Mouse (Mus musculus) embryo, embryonic 9.5 days (tissue): ENCODE results near the gene Dnajc11.
A peak's percentile ranks its signal among the peaks of the same experiment; 100 is the strongest.

Experiments used
- DNase-seq: peaks from one replicate; pipeline ENCODE4 v3.0.0-alpha.2; 2017; ENCODE audit errors: extremely low spot score

Dnajc11 gene

GRCm38 (mm10) chr4:152009076-152010051, 75.9 kb downstream of the Dnajc11 start:
- peak; percentile 47 for DNase-seq

- no peak for DNase-seq
Observed at GRCm38 (mm10) chr4:152010091-152010706, 76.7 kb downstream of the Dnajc11 start.

- no peak for DNase-seq
Observed at GRCm38 (mm10) chr4:152010707-152011134, 77.2 kb downstream of the Dnajc11 start.

GRCm38 (mm10) chr4:152011171-152011760, 77.8 kb downstream of the Dnajc11 start:
- no peak for DNase-seq

DNA sequence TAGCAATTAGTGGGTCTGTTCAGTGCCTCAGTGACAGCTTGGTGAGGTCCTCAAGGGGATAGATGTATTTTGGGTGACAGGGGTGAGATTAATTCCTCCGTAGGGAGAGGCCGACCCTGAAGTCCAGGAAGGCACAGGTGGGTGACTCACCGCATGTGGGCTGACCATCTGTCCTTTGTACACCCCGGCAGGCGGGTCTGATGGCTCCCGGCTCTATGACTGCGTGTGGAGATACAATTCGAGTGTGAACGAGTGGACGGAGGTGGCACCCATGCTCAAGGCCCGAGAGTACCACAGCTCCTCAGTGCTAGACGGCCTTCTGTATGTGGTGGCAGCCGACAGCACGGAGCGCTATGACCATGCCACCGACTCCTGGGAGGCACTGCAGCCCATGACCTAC, 78.6 kb downstream of the Dnajc11 start:
- no peak for DNase-seq

GRCm38 (mm10) chr4:152013036-152013813, 79.7 kb downstream of the Dnajc11 start:
- no peak for DNase-seq

DNA sequence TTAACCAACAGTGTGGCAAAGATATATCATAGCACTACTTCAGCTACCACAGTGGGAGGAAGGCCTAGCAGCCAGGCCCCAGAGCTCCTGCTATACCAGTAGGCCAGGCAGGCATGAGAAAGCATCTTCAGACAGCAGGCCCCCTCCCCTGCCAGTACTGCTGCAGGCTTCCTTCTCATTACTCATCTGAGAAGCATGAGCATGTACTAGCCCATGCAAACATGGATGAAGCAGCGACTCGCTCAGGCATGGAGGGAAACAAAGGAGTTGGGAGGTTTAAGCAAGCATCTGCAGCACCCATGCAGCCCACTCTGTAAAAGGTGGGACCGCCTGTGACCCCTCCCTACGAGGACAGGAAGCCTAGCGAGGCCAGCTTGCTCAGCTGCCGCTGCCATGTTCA, 85.6 kb downstream of the Dnajc11 start:
- DNase-seq, result no peak

DNA sequence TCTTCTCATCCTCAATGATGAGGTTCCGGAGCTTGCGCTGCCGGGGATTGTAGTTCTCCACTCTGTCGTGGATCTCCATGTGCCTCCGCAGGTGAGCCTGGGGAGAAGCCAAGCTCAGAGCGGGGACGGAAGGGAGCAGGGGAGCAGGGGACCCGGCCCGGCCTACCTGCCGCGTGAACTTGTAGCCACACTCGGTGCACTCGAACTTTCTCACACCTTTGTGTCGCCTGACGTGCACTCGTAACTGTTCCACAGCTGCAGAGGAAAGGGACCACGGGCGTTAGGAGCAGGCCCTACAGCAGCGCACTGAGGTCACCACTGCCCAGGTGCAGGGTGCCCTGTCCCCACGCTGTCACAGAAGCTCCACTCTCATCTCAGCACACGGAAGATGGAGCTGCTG, 86.5 kb downstream of the Dnajc11 start:
- DNase-seq, result no peak

DNA sequence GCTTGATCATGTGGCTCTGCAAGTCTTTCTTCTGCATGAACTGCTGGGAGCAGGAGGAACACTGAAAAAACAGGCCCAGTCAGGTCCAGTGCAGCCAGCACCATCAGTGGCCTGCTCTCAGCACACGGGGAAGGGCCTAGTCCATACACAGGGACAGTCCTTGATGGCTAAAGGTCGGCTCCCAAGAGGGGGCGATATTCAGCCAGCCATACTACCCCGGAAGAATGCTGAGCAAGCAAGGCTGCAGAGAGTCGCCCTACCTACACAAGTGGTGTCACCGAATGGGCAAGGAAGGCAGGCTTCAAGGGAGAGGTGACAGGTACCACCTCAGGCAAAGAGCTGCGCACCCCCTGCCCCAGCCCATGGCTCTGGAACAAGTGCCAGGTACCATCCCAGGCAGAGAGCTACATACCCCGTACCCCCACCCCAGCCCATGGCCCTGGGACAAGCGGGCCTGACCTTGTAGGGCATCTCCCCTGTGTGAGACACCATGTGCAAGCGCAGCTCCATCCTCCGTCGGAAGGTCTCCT, 88.1 kb downstream of the Dnajc11 start:
- DNase-seq, result no peak

GRCm38 (mm10) chr4:152022506-152022905, 89.0 kb downstream of the Dnajc11 start:
- DNase-seq, result no peak

- DNase-seq, result no peak
Observed at GRCm38 (mm10) chr4:152024525-152024924, 91.0 kb downstream of the Dnajc11 start.

DNA sequence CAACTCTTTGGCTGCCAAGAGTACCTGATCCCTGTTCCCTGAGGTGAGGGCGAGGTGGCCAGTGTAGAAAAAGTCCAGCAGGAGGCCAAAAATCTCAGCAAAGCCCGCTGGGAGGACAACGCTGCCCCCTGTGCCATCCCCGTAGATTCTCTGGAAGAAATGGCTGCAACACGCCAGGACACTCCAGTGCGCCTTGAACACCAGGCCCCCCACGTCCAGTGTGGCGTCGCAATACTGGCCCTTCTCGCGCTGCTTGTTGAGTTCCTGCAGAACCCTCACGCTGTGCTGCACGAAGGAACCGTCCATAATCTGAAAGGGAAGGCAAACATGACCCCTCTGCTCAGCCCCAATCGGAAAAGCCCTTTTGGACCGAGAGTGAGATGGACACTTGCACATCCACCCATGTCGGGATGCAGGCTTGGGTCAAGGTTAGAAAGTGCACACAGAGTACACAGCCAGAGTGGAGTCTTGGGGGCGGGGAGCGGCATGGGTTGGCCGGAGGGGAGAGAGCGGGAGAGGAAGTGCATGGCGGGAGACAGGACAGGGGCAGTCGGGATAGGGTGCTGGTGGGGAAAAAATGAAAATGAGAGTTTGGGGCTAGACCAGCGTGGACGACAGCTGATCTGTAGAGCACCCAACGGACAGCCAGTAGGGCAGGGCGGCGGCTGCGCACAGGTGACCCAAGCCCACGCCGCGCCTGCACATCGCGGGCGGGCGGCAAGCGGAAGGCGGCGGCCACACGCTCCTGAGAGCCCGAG, 93.4 kb downstream of the Dnajc11 start:
- peak; percentile 53 for DNase-seq

GRCm38 (mm10) chr4:152027524-152027923, 94.0 kb downstream of the Dnajc11 start, which contains the start of gene Zbtb48:
Zbtb48 (minus strand) TSS chr4:152027671.
- peak; percentile 95 for DNase-seq

DNA sequence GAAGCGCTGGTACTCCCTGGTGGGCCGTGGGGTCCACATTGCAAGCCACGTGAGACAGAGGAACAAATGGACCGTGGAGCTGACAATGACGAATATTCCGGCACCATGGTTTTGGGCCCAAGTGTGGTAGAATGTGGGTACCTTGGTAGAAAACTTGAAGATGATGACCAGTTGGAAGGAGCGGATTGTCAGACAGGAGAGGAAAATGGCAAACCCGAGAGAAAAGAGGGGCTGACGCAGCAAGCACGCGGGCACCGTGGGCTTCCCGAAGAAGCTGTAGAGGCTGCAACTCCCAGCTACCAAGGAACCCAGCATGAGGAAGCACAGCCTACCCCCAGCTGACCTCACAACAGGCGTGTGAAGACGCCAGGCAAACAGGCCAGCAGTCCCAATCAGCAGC, 95.0 kb downstream of the Dnajc11 start:
- no peak for DNase-seq

DNA sequence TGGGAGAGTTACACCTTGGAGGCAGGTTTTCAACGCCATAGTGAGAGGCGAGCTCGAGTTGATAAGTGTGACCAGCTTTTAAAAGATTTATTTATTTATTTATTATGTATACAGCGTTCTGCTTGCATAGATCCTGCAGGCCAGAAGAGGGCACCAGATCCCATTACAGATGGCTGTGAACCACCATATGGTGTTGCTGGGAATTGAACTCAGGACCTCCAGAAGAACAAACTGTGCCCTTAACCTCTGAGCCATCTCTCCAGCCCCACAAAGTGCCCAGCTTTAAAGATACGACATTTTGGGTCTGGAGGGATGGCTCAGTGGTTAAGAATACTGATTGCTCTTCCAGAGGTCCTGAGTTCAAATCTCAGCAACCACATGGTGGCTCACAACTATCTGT, 95.6 kb downstream of the Dnajc11 start:
- no peak for DNase-seq

DNA sequence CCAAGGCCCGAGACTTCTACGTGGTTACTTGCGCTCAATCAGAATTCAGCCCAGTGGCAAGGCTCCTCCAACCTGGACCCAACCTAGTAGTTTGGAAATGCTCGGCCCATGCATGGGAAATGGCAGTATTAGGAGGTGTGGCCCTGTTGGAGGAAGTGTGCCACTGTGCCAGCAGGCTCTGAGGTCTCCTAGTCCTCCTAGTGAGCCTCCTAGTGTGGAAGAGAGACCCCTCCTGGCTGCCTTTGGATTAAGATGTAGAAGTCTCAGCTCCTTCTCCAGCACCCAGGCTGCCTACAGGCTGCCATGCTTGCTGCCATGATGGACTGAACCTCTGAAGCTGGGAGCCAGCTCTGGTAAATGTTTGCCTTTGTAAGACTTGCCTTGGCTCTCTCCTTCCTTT, 96.5 kb downstream of the Dnajc11 start:
- DNase-seq, result no peak
